Mouse (Mus musculus) T-cell, adult 2 months (primary cell): ENCODE data around the gene Noc4l.

Experiments used
- DNase-seq: peaks from one replicate; pipeline ENCODE4 v3.0.0; 2022; ENCODE audit warnings: low spot score

Noc4l gene

DNA sequence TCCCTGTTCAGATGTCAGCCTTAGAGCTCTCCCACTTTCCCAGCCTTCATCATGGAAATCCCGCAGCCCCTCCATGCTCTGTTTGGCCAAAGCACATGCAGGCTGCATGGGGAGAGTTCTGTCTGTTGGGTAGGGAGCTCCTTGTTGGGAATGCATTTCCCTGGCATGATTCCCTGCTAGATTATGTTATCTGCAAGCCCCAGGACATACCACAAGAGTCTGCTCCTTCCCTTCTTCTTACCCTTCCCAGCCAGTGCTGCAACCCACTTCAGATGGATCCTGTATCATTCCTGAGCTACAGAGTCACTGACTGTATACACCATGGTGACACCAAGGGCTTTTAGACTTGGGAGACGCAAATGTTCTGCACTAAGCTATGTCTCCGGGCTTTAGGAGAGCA lies 43.8 kb downstream of the Noc4l start:
- DNase-seq: no peak

DNA sequence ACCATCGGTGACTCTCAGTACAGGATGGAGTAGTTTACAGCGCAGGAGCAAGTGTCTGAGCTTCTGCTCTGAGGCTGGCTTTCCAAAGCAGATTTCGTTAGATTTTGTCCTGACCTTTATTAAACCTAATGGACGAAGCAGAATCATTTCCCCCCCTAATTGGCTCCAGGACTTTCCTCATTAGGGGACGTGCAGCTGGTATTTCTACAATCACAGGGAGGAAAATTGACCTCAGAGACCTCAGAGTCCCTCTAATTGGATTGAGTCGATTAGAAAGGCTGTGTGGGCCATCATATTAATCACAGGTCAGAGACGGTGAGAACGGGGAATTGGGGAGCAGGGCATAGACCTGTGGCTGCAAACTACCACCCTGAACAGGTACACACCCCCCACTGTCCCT lies 44.3 kb downstream of the Noc4l start:
- DNase-seq: no peak

DNA sequence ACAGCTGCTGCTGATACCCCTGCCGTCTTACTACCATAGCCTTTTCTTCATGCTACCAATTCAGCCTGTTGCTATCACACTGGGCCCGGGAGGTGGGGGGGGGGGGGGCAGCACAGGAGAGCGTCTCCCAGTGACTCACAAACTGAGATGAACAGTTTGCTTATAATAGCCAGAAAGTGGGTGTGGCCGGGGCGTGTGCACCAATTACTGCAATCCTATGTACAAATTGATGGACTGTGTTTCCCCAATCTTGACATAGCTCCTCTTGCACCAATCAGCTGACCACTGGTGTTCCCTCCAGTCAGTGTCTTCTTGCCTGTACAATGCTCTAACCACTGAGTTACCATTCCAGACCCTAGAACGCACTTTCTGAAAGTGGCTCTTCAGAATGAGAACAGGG lies 44.9 kb downstream of the Noc4l start:
- no peak for DNase-seq

DNA sequence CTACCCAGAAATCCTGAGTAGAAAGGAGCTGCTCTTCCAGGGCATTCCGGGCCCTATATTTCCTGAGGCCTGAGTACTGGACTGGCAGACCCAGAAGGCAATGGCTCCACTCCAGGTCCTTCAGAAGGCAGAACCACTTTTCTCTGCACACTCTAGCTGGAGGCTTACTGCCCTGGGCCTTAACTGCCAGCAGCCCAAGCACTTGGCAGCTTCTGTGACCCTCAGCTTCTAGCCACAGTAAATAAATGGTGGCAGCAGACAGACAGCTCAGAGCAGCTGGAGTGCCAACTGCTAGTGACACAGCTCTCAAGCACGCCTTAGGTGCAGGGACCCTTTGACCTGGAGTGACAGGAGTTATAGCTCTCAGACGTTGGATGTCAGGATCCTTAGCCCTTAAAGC lies 45.5 kb downstream of the Noc4l start:
- DNase-seq: no peak

DNA sequence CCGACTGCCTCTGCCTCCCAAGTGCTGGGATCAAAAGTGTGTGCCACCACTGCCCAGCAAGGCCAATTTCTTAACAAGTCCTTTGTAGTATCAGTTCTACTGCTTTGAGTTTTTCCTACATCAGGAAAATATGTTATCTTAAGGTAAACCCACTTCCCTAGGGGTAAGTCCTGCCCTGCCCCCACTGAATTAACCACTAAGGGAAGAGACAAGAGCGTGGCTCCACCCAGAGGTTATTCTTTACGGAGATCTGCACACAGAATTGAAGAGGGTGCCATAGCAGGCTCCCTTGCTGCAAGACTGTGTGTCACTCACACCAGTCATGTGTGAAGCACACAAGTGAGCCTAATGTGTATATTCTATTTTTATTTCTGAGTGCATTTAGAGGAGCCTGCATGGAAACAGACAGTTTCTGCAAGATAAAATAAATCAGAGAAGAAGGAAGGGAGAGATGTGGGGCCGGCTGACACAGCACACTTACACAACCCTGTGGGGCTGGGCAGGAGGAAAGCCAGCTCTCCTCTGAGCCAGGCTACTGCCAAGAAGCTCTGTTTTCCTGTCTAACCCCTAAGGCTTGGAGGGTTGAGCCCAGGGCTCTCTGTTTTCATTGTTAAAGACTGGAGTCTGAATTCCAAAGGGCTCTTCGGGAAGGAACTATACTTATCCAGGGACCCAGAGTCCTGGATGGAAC lies 47.5 kb downstream of the Noc4l start:
- DNase-seq: peak; percentile 20

DNA sequence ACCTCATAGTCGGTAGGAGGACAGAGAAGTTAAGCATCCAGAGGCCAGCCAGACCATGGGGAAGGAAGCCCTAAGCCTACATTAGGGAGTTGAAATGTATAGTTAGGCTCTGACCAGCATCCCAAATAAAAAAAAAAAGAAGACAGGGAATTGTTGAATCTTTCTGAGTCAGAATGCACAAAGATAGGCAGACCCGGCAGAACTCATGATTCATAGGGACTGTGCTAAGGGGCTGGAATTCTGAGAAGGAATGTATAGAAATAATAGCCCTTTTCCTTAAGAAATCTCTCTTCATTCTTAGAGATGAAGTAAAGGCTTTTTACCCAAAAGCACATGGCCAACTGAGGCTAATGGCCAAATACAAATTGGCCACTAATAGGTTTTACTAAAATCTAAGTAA lies 48.9 kb downstream of the Noc4l start:
- DNase-seq: no peak

DNA sequence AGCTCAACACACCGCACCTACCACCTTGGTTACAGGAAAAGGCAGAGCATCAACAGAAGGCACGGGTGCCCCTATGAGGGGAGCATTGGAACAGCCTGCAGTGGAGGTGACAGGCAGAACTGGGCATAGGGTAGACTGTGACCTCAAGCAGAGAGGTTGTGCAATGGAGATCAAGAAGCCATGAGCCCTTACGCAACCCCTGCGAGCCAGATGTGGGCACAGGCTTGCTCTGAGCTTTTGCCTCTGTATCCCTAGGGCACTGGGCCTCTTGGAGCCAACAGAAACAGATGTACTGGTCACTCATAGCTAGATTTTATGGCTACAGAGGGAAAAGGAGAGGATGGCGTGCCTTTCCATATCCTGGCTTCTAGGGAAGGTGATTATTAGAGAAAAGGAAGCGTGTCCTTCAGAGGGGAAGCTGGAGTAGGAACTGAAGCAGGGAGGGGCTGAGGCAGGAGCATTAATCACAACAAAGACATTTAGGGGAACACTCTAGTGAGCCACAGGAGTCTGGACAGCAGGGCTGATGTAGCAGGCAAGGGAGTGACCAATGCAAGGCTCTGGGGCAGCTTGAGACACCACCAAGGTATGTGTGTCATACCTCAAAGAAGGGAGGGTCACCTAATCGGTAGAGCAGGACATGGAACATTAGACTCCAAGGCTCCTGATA lies 50.1 kb downstream of the Noc4l start:
- no peak for DNase-seq
